Mouse (Mus musculus): Measurements from ENCODE around the gene Zfp622.
"Not testable (repeated sequence)": the region's sequence is repeated elsewhere in the genome, so short reads cannot be mapped to it uniquely, and the experiment has no call there.

The Zfp622 gene

GRCm38 (mm10) chr15:25972758-25973157 lies 11.4 kb upstream of the Zfp622 start:
- DNase-seq (ENCODE audit: low spot score): no peak

GRCm38 (mm10) chr15:25974352-25974751 lies 9.8 kb upstream of the Zfp622 start:
- no peak for DNase-seq (ENCODE audit: low spot score)

GRCm38 (mm10) chr15:25975810-25976209 lies 8.4 kb upstream of the Zfp622 start:
- DNase-seq (ENCODE audit: low spot score): no peak

GRCm38 (mm10) chr15:25983614-25984013 lies 552 bp upstream of the Zfp622 start:
- DNase-seq (ENCODE audit: low spot score): not testable (repeated sequence)

GRCm38 (mm10) chr15:25984734-25985492 lies 747 bp downstream of the Zfp622 start:
- DNase-seq (ENCODE audit: low spot score): no peak

GRCm38 (mm10) chr15:25992992-25993727 lies 9.0 kb downstream of the Zfp622 start:
- peak; percentile 42 for DNase-seq (ENCODE audit: low spot score)

GRCm38 (mm10) chr15:25995521-25995920 lies 11.4 kb downstream of the Zfp622 start:
- DNase-seq (ENCODE audit: low spot score): no peak

GRCm38 (mm10) chr15:25999545-25999944 lies 15.4 kb downstream of the Zfp622 start:
- DNase-seq (ENCODE audit: low spot score): not testable (repeated sequence)

GRCm38 (mm10) chr15:26008621-26009020 lies 24.5 kb downstream of the Zfp622 start:
- DNase-seq (ENCODE audit: low spot score): no peak

GRCm38 (mm10) chr15:26012891-26013290 lies 28.7 kb downstream of the Zfp622 start:
- DNase-seq (ENCODE audit: low spot score): no peak

- DNase-seq (ENCODE audit: low spot score): no peak
These were observed 32.0 kb downstream of the Zfp622 start for GRCm38 (mm10) chr15:26015979-26016665.

GRCm38 (mm10) chr15:26021721-26022120 lies 37.6 kb downstream of the Zfp622 start:
- no peak for DNase-seq (ENCODE audit: low spot score)

- no peak for DNase-seq (ENCODE audit: low spot score)
These were observed 38.5 kb downstream of the Zfp622 start for GRCm38 (mm10) chr15:26022636-26023035.

GRCm38 (mm10) chr15:26031692-26032091 lies 47.5 kb downstream of the Zfp622 start:
- DNase-seq (ENCODE audit: low spot score): no peak

GRCm38 (mm10) chr15:26040567-26040966 lies 56.4 kb downstream of the Zfp622 start:
- no peak for DNase-seq (ENCODE audit: low spot score)

GRCm38 (mm10) chr15:26041196-26041947 lies 57.2 kb downstream of the Zfp622 start:
- DNase-seq (ENCODE audit: low spot score): no peak
